Mouse (Mus musculus): ENCODE measurements around the gene Fam110c.
"Not testable (repeated sequence)": the region's sequence is repeated elsewhere in the genome, so short reads cannot be mapped to it uniquely, and the experiment has no call there.

Fam110c gene

GRCm38 (mm10) chr12:31073412-31074354, at the start of gene Fam110c:
TSS of gene Fam110c (plus strand) at chr12:31073861.
- peak; percentile 50 for DNase-seq (ENCODE audit: extremely low spot score)

DNA sequence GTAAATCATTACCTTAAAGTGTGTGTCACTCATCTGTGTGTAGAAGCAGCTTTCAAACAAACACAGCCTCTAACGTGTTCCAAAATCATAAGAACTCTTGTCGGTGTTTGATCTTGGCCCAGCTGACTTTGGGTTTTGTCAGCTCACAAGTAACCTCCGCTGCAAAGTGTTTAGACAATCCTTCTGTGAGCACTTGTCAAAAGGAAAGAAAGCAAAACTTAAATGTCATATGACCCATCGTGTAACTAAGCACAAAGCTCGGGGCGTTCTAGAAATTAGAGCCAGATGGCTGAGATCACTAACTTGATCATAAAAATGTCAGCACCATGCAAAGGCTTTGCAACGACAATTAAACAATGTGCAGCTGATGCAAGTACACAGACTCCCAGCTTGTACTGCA, 47.2 kb upstream of the Fam110c start:
- no peak for DNase-seq (ENCODE audit: extremely low spot score)

GRCm38 (mm10) chr12:31052066-31052465, 21.6 kb upstream of the Fam110c start:
- DNase-seq (ENCODE audit: extremely low spot score): no peak

DNA sequence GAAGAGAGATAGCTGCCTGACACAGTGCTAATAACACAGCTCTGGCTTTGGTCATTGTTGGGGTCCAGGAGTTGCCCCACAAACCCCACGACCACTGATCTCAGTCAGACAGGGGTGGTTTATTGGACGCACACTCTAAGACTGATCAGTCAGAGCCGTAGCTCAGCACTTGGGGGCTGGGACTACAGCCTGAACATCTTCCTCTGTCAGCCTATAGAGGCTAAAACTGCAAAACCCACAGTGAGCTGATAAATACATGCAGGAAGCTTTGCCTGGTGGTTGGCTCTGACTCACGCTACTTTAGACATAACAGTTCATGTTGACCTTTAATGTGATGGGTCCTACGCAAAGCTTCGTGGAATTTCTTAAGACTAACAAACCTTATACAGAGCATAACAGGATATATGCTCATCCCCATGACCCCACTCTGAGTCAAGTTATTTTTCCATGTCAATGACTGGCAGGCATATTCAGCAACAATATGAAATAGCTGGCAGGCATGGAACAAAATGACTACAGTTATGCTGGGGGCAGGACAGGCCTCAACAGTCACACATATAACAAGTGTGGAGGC, 17.3 kb upstream of the Fam110c start:
- DNase-seq (ENCODE audit: extremely low spot score): no peak

- DNase-seq (ENCODE audit: extremely low spot score): no peak
These were observed 14.2 kb upstream of the Fam110c start for GRCm38 (mm10) chr12:31059393-31059853.

DNA sequence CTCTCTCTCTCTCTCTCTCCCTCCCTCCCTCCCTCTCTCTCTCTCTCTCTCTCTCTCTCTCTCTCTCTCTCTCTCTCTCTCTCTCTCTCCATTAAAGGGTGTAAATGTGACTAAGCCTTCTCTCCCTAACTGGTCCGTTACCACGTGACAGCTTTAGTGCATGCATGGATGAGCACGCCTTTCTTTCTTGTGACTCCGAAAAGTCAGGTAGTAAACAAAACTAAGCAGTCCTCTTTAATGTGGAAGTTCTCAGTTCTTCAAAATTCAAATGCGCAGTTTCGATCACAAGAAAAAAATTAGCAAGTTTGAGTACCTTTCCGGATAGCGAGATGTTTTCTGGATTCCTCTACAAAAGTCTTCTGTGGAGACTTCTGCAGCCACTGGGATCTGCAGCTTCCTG, 13.4 kb upstream of the Fam110c start:
- no peak for DNase-seq (ENCODE audit: extremely low spot score)

DNA sequence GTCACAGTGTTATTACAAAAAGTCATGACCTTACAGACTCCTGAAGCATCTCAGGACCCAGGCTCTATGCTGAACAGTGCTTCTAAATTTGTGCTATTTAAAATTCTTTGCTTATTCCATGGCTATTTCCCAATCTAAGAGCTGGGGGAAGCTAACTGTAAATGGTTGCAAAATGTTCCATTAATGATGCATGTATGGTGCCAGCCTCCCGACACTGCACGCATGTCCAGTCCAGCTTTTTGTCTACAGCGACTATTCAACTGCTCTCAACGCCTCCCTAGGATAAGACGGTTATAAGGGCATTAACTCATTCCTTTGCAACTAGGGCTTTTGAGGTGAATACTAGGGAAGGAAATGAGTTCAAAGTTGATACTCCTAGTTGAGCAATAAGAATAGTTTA, 2.4 kb upstream of the Fam110c start:
- no peak for DNase-seq (ENCODE audit: extremely low spot score)

DNA sequence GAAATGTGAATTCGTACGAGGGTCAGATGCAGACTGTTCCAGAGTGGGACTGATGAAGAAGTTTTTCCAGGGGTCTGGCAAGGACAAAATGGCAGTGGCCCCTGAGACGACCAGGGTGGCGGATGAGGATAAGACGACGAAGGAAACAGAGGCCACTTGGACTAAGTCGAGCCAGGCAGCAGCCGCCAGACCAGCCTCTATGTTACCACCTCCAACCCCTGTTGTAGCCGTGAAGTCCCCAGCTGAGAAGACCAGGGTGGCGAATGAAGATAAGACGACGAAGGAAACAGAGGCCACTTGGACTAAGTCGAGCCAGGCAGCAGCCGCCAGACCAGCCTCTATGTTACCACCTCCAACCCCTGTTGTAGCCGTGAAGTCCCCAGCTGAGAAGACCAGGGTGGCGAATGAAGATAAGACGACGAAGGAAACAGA, 710 bp downstream of the Fam110c start:
- not testable (repeated sequence) for DNase-seq (ENCODE audit: extremely low spot score)

DNA sequence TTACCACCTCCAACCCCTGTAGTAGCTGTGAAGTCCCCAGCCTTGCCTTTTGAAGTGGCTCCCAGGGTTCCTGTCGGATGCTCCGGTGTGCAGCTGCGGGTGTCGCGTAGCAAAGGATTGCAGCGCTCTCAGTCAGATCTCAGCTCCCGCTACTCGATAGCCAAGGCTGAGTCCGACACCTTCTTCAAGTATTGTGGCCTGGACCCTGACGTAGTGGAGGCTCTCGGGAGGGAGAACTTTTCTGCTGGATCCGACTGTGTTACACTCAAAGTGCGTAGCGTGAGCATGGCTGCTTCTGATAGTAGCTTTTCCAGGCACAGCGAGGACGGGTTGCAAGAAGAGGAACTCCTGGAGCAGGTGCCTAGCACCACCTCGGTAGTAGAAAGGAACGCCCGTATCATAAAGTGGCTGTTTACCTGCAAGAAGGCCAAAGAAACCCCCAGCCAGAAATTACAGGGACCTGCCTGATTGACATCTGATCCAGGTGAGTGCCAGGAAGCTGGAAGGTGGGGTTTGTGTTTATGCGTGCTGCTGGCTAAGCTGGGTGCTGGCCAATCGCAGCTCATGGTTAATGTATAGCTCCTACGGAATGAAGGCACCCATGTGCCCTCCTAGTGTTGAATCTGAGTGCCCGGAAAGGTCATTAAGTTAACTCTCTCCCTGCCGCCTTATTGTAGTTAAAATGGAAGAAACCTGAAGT, 1.3 kb downstream of the Fam110c start:
- DNase-seq (ENCODE audit: extremely low spot score): peak; percentile 43

- no peak for DNase-seq (ENCODE audit: extremely low spot score)
These were observed 3.4 kb downstream of the Fam110c start for GRCm38 (mm10) chr12:31077020-31077419.

GRCm38 (mm10) chr12:31078030-31078429, 4.4 kb downstream of the Fam110c start:
- DNase-seq (ENCODE audit: extremely low spot score): no peak

GRCm38 (mm10) chr12:31080352-31080751, 6.7 kb downstream of the Fam110c start:
- no peak for DNase-seq (ENCODE audit: extremely low spot score)

DNA sequence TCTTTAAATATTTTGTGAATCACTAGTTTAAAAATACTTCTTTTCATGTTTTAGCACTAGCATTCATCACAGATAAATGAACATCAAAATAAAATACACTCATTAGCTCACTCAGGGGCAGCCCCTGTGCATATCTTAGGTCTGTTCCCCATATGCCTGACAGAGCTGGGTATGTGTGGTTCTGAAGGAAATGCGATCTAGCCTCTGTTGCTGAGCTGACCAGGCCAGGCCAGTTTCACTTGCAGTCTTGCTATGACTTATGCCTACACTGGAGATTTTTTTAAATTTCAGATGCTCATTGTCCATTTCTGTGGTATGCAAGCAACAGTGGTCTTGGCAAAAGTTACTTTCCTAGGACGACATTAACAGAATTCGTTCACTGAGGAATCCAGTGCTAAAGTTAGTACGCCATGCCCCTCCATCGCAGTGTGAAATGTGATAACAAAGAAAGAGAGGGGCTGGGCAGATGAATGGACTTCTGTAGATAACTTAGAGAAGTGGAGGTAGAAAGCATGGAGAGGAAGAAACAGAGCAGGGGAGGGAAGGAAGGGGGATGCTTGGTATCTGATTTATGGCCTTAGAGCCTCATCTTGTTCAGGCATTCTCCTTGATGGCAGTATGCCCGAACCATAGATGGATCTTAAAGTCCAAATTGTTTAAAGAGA, 7.4 kb downstream of the Fam110c start:
- no peak for DNase-seq (ENCODE audit: extremely low spot score)

DNA sequence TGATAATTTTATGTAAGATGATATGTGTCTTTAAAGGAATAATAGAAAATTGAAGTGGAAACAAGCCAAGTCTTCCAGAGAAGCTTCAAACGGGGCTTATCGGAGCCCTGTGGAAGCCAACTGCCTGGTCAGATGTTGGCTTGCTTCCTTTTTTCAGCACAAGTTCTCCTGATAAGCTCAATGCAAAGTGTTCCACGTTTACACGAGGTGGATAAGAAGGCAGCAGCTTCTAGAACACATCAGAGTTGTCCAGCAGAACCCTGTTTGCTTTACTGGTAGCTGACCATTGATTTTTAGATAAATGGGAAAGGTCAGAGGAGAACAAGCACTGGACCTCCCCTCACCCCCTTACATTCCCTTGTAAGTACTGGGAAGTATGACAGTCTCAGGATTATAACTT, 9.3 kb downstream of the Fam110c start:
- no peak for DNase-seq (ENCODE audit: extremely low spot score)

DNA sequence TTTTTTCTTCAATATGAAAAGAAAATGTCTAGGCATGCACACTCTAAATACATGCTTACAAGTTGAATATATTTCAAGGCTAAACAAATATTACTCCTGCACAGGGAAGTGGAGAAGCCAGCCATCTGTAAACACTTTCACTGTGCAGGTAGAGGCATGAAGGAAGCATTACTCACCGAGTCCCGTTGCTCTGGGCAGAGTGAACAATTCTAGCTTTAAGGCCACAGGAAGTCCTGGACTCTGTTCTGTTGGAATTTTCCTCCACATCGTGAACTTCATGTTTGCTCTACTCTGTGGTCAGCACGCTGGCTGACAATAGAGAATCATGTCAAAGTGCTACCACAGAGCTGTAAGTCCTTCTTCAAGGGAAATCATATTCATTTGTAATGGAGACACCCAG, 9.7 kb downstream of the Fam110c start:
- no peak for DNase-seq (ENCODE audit: extremely low spot score)

DNA sequence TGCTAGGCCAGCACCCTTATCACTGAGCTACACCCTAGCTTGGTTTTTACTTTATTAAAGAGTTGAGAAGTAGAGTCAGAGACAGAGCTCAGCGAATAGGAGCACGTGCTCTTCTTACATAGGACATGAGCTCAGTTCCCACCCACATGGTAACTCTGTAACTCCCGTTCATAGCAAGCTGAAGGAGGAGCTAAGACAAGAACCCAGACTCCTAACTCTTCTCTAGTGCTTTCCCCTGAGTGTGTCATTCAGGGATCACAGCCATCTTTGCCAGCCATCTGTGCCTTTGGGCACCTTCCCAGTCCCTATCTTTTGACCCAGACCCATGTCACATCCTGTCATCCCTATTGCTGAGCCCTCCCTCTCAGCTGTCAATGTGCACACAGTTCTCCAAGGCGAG, 13.4 kb downstream of the Fam110c start:
- no peak for DNase-seq (ENCODE audit: extremely low spot score)

- DNase-seq (ENCODE audit: extremely low spot score): no peak
These were observed 16.7 kb downstream of the Fam110c start for GRCm38 (mm10) chr12:31090401-31090800.

DNA sequence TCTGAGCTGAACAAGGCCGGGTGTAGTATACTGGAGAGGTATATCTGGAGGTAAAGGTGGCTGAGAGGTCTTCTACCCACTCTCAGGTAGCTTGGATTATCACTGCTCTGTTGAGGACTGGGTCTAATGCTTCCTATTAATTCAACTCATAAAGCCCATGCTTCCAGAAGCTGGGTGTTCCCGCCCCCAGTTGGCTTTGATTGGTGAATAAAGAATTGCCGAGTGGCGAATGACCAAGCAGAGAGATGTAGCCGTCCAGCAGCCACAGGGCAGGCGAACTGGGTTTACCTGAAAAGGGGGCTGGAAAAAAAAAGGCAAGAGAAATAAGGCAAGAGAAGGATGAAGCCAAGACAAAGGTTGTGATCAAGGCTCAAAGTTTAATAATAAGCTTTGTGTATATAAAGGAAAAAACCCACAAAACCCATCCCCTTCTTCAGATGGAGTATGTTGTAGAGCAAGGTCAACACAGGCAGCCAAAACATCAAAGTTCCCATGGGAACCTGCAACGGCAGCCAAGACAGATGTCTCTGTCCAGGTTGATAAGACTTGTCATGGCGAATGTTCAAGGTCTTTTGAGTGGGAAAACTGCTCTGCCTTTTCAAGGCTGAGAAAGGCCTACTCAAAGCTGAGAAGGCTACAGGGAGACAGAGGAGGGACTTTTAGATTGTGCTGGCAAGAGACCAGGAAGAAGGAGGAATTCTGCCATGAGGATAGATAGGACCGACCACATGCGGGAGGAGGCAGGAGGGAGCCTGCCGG, 17.4 kb downstream of the Fam110c start:
- no peak for DNase-seq (ENCODE audit: extremely low spot score)

DNA sequence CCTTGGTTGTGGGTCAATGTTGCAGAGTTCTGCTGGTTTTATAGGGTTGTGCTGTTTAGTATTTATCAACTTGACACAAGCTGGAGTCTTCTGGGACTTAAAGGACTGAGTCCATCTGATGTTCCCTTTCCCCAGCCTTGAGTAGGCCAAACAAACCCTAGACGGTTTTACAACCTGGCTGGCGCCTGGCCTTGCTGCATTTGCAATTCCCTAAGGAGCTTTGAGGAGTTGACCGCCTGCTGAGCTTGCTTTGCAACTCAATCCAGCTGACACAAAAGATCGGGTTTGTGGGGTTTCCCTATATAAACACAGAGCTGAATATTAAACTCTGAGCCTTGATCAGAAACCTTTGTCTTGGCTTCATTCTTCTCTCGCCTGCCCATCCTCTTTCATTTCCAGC, 18.8 kb downstream of the Fam110c start:
- no peak for DNase-seq (ENCODE audit: extremely low spot score)

- DNase-seq (ENCODE audit: extremely low spot score): no peak
These were observed 23.5 kb downstream of the Fam110c start for GRCm38 (mm10) chr12:31097185-31097584.

- no peak for DNase-seq (ENCODE audit: extremely low spot score)
These were observed 27.5 kb downstream of the Fam110c start for GRCm38 (mm10) chr12:31101190-31101589.
